Mouse (Mus musculus) thymus, postnatal 4 days (tissue): Measurements from ENCODE around the gene Pxdn.

Source experiments
- DNase-seq: peaks from one replicate; pipeline ENCODE4 v3.0.0; 2021

Pxdn gene

GRCm38 (mm10) chr12:29937308-29937707, at the start of gene Pxdn:
TSS of gene Pxdn (plus strand) at chr12:29937608.
- no peak for DNase-seq

DNA sequence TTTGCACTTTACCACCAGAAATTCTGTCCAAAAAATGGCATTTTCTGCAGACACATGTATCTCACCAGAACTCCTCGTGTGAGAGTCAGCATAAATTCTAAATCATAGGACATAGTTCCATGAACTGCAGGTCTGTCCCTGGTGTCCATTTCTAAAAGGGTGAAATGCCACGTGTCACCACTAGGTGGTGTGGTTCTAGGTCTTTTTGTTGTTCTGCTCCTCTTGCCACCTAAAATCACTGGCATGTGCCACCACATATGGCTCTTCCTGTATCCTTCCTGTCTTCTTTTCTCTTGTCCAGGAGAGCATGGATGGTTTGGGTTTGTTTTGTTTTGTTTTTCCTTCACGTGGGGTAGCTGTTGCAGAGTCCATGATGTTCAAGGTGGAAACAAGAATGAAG, 42.7 kb upstream of the Pxdn start:
- DNase-seq = peak; percentile 47

DNA sequence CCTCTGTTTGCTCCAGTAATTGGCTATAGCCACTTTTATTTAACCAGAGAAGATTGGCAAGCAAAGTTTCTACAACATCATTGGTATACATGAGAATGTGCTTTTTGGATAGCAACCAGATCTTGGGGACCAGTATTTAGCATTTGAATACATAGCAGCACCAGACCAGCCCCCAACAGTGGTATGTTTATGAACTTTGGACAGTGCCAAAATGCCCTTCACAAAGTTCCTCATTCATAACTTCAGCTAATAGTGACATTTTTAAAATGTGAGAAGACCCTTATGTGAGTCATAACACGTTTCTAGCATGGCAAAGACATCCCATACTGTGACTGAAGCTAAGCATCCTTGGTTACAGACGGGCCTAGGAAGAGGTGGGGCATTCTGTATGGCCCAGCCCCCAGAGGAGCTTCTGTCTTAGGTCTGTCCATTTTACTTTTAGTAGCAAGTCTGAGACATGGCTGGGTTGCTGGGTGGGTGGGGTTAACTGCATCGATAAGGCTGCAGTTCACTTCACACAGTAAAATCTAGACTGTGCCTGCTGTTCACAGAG, 39.8 kb upstream of the Pxdn start:
- no peak for DNase-seq

GRCm38 (mm10) chr12:29904101-29904874, 33.1 kb upstream of the Pxdn start:
- no peak for DNase-seq

- no peak for DNase-seq
Measured at GRCm38 (mm10) chr12:29907056-29907455, 30.4 kb upstream of the Pxdn start.

DNA sequence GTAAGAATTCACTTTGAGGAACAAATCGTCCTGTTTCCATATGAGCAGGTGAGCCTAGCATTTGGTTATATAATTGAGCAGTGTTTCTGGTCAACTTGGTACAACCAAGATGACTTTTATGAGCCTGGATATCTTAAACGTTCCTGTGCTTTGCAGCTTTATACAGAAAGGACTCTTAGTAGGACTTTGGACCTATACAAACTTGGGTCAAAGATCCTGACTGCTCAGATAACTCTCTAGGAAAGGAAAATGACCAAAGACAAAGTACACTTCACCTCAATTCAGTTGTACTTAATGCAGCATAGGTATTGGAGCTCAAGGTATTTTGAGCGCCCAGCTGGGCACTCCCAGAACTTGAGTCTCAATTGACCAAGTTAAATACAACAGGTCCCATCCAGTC, 21.3 kb upstream of the Pxdn start:
- DNase-seq = no peak

DNA sequence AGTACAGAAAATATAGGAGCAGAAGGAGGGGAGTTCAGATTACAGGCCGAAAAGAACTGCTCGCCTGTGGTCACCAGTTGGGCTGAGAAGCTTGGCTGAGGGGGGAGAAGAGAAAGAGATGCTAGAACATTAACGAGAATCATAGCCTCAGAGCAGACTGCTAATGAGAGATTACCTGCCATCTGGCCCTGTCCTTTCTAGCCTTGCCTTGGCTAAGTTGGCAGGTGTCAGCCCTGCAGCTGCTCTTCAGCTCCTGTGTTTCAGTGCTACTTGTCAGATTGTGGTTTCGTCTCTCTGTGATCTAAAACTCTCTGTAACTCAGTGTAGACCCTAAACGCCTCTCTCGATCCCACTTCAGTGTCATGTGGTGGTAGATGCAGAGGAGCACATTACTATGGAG, 20.6 kb upstream of the Pxdn start:
- DNase-seq = no peak

- DNase-seq = no peak
Measured at GRCm38 (mm10) chr12:29920298-29920697, 17.1 kb upstream of the Pxdn start.

DNA sequence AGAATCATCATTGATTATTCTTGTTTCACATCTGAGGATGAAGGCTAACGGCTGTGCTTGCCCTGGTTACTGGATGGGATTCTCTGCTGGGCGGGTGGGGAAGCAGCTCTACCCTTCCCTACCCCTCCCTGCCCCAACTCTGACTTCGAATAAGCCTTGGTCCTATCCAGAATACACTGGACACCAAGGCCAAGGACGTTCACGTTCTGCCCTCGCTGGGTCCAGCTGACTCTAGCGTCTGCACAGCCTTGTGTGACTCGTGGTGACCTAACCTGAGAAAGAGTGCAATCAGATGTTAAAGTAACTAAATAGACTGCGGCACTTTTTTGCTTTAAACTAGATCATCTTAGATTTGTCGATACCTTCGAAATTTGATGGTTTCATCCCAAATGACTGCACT, 15.9 kb upstream of the Pxdn start:
- no peak for DNase-seq

DNA sequence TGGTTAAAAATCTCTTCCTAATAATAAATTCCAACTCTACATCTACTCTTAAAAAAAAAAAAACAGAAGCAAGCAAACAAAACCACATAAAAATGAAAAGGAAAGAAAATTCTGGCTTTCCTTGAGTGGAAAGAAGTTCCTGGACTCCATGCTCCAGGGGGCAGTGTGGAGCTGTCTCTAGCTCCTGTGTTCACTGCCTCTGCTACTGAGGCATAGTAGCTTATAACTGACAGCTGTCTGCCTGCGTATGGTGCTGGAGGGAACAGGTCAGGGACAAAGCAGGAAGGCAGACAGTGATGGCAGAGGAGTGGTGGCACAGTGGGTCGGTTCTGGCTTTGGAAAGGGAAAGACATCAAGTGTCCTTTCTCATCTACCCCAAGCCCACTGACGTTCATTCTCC, 10.5 kb upstream of the Pxdn start:
- DNase-seq = peak; percentile 55

DNA sequence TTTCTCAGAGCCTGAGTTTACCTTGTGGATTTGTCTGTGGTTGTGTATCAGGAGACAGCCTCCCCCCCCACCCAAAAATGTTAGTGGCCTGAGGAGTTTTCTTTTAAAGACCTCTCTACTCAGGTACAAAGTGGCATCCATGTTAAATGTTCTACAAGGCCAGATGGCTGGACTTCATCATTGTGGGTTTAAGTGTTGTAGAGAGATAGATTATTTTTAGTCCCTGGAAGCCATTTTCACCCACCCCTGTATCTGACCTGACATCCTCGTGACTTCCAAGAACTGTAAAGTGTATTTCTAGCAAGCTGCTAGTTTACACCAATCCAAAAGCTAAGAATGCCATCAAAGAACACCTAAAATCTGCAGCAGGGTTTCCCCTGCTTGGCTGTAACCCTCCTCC, 6.8 kb upstream of the Pxdn start:
- no peak for DNase-seq

DNA sequence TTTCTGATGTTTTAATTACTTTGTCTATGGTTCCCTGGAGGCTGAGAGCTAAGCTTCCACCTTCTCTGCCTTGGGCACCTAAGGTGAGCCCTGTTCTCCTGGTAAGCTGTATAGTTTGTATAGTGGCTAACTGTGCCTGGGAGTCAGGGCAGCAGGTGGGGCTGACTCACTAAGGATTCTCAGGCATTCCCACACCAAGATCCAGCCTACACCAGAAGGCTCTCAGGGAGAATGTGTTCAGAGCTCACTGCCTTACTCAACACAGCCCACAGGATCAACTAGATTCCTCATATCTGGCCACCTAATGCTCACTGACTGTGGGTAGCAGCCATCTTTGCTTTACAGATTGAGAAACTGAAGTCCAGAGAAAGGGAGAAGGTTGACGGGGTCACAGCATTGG, 4.5 kb upstream of the Pxdn start:
- no peak for DNase-seq

DNA sequence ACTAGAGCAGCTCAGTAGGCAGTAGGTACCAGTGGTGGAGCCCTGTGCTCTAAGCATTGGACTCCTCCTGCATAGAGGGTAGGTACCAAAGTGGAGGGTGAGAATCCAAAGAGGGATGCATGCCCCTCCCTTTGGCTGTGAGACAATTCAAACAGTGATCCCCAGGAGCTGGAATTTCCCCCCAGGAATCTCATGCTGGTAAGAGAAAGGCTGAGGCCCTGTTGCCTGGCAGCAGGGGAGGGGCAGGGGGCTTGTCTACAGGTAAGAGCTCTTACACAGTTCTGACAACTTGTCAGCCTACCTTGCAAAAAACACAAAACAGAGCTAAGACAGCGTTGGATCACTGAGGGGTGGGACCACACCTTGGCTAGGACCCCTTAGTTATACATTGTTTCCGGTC, 3.9 kb upstream of the Pxdn start:
- DNase-seq = no peak

DNA sequence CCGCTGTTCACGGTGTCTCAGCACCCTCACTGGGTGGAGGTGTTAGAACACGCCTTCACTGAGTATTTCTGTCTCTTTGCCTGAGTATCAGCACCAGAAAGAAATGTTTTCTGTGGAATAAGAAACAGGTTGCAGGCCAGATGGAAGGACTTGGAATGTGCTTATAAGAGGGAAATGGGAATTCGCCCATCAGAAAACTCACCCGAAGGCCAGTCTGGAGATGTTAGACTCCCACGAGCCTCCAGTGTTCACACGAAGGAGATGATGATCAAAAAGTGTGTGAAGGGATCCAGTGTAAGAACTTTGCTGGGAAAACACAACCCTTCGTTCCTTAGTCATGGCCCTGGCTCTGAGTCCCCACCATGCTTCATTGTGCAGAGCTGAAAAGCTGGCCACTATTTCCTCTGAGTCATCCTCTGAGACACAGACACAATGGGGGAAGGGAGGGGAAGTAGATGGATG, 3.3 kb upstream of the Pxdn start:
- no peak for DNase-seq

DNA sequence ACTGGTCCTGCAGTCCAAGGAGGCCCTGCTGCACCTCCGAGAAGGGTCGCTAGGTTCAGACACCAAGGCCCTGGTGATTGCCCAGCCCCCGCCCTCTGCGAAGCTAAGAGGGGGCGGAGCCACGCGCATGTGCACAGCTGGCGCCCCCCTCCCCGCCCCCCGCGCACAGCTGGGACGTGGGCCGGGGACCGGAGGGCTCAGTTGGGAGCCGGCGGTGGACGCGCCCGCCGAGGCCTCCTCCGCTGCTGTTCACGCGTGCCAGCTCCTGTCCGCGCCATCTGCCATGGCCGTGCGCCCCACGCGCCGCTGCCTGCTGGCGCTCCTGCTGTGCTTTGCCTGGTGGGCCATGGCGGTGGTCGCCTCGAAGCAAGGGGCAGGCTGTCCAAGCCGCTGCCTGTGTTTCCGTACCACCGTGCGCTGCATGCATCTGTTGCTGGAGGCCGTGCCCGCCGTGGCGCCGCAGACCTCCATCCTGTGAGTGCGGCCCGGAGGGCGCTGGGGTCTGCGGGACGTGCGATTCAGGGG, 505 bp downstream of the Pxdn start:
- peak; percentile 23 for DNase-seq

DNA sequence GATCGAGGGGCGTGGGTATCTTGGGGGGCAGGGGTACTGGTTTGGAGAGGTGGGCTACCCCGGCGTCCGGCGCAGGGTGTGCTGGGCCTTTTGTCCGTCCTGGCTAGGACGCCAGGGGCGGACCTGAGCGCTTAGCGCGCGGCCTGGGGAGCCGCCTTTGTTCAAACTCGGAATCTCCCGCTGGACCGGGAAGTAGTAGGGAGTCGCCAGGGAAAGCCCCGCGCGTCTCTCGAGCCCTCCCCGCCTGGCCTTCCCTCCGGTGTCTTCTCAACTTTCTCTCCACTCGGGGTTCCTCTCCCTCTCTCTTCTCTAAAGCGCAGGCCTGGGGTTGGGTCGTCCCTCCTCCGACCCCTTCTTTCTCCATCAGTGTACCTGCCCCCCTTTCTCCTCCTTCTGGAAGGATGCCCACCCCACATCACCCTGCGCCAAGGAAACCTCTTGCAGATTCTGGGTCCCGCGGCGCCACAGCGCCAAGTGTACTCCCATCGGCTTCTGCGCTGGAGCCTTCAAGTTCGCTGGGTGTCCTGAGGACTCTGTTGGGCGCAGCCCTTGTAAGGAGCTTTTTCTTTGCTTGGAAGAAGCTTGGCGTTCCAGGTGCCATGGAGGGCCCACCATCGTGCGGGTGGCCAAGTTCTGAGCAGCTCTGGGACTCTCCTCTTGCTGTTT, 1.1 kb downstream of the Pxdn start:
- peak; percentile 7 for DNase-seq

- DNase-seq = no peak
Measured at GRCm38 (mm10) chr12:29939261-29939671, 1.9 kb downstream of the Pxdn start.

- DNase-seq = no peak
Measured at GRCm38 (mm10) chr12:29942435-29942834, 5.0 kb downstream of the Pxdn start.

- no peak for DNase-seq
Measured at GRCm38 (mm10) chr12:29944650-29945049, 7.2 kb downstream of the Pxdn start.

GRCm38 (mm10) chr12:29945182-29945743, 7.9 kb downstream of the Pxdn start:
- DNase-seq = no peak

- DNase-seq = no peak
Measured at GRCm38 (mm10) chr12:29951043-29951442, 13.6 kb downstream of the Pxdn start.

GRCm38 (mm10) chr12:29951485-29951884, 14.1 kb downstream of the Pxdn start:
- no peak for DNase-seq

DNA sequence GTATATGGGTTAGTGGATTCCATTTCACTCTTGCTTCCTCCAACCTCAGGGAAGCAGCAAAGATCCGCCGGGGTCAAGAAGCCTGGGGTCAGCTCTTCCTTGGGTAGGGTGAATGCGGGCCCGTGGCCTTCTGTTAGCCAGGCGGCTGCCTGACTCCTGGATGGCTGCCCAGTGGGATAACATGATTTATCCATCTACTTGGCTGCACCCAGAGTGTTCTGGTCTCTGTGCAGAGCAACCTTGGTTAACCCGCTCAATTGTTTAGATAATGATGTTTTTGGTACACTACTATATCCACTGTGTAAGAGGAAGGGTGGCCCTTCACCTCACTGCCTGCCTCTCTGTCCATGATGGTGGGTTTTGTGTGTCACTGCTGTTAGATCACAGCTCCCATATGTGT, 14.7 kb downstream of the Pxdn start:
- no peak for DNase-seq

DNA sequence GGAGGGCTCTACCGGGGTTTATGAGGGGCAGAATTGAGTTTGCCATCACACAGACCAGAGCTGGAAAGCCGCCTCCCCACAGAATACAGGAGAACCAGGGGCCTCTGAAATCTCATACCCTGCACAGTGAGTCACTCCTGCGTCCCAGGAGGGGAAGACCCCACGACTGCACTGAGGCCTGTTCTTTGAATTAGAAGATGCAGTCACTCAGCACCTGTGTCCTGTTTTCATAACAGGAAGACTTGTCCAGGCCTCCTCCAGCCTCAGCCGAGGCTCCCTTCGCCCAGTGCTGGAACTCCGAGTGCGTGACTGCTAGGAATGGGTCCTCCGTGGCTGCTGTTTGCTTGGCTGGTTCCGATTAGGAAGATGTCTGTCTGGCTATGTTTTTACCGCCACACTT, 16.6 kb downstream of the Pxdn start:
- DNase-seq = no peak
